Mouse (Mus musculus): ENCODE results near the gene Filip1l. TPM values are rescaled to one million over a fixed set of nuclear protein-coding genes. Genes with fewer than 3 reads are reported as not detected.

Gene Filip1l
- polyA plus RNA-seq, 1 experiment: 138 TPM

- TF ChIP-seq POLR2A (IDR thresholded peaks at IDR 0.05; ENCODE audit: low read depth, low read length): no peak
- no peak for TF ChIP-seq CTCF (IDR thresholded peaks at IDR 0.05; ENCODE audit: borderline replicate concordance, insufficient read depth, low read length)
- Histone ChIP-seq H3K27ac (ENCODE audit: insufficient read depth, low read length) (no peak overlapping the region), H3K4me1 (ENCODE audit: control insufficient read depth, insufficient read depth, low read length) (peaks cover 1% of the 10 kb centered on the region; the same call in 1 of the 2 replicates), H3K4me3 (ENCODE audit: insufficient read depth, low read length) (no peak overlapping the region)
These were observed 33.4 kb upstream of the Filip1l start for GRCm38 (mm10) chr16:57319284-57320124.

GRCm38 (mm10) chr16:57326996-57327395 is 25.9 kb upstream of the Filip1l start:
- H3K4me1 ChIP-seq (ENCODE audit: control insufficient read depth, insufficient read depth, low read length): peaks cover 2% of the 10 kb centered on the region; the same call in 1 of the 2 replicates
- no peak overlapping the region for H3K27ac ChIP-seq (ENCODE audit: insufficient read depth, low read length)
- no peak overlapping the region for H3K4me3 ChIP-seq (ENCODE audit: insufficient read depth, low read length)
- TF ChIP-seq CTCF (IDR thresholded peaks at IDR 0.05; ENCODE audit: borderline replicate concordance, insufficient read depth, low read length) (no peak), POLR2A (IDR thresholded peaks at IDR 0.05; ENCODE audit: low read depth, low read length) (no peak)

- Histone ChIP-seq H3K27ac (ENCODE audit: insufficient read depth, low read length) (peak overlapping the region; percentile 69), H3K4me1 (ENCODE audit: control insufficient read depth, insufficient read depth, low read length) (peaks cover 2% of the 10 kb centered on the region; the same call in 1 of the 2 replicates), H3K4me3 (ENCODE audit: insufficient read depth, low read length) (no peak overlapping the region)
- TF ChIP-seq POLR2A (IDR thresholded peaks at IDR 0.05; ENCODE audit: low read depth, low read length) (no peak), CTCF (IDR thresholded peaks at IDR 0.05; ENCODE audit: borderline replicate concordance, insufficient read depth, low read length) (no peak)
These were observed 23.9 kb upstream of the Filip1l start for GRCm38 (mm10) chr16:57329028-57329427.

GRCm38 (mm10) chr16:57330111-57330510 is 22.8 kb upstream of the Filip1l start:
- H3K4me3 ChIP-seq (ENCODE audit: insufficient read depth, low read length): no peak overlapping the region
- H3K27ac ChIP-seq (ENCODE audit: insufficient read depth, low read length): no peak overlapping the region
- TF ChIP-seq CTCF (IDR thresholded peaks at IDR 0.05; ENCODE audit: borderline replicate concordance, insufficient read depth, low read length) (no peak), POLR2A (IDR thresholded peaks at IDR 0.05; ENCODE audit: low read depth, low read length) (no peak)
- H3K4me1 ChIP-seq (ENCODE audit: control insufficient read depth, insufficient read depth, low read length): peaks cover 2% of the 10 kb centered on the region; the same call in 1 of the 2 replicates

- no peak overlapping the region for H3K4me3 ChIP-seq (ENCODE audit: insufficient read depth, low read length)
- TF ChIP-seq CTCF (IDR thresholded peaks at IDR 0.05; ENCODE audit: borderline replicate concordance, insufficient read depth, low read length): no peak
- TF ChIP-seq POLR2A (IDR thresholded peaks at IDR 0.05; ENCODE audit: low read depth, low read length): no peak
- no peak overlapping the region for H3K27ac ChIP-seq (ENCODE audit: insufficient read depth, low read length)
- peaks cover 2% of the 10 kb centered on the region; the same call in 1 of the 2 replicates for H3K4me1 ChIP-seq (ENCODE audit: control insufficient read depth, insufficient read depth, low read length)
These were observed 20.6 kb upstream of the Filip1l start for GRCm38 (mm10) chr16:57332301-57332700.

- H3K27ac ChIP-seq (ENCODE audit: insufficient read depth, low read length): no peak overlapping the region
- TF ChIP-seq CTCF (IDR thresholded peaks at IDR 0.05; ENCODE audit: borderline replicate concordance, insufficient read depth, low read length) (no peak), POLR2A (IDR thresholded peaks at IDR 0.05; ENCODE audit: low read depth, low read length) (no peak)
- peaks cover 4% of the 10 kb centered on the region for H3K4me1 ChIP-seq (ENCODE audit: control insufficient read depth, insufficient read depth, low read length)
- H3K4me3 ChIP-seq (ENCODE audit: insufficient read depth, low read length): no peak overlapping the region
These were observed 16.0 kb upstream of the Filip1l start for GRCm38 (mm10) chr16:57336770-57337423.

- TF ChIP-seq POLR2A (IDR thresholded peaks at IDR 0.05; ENCODE audit: low read depth, low read length) (no peak), CTCF (IDR thresholded peaks at IDR 0.05; ENCODE audit: borderline replicate concordance, insufficient read depth, low read length) (no peak)
- no peak overlapping the region for H3K4me3 ChIP-seq (ENCODE audit: insufficient read depth, low read length)
- H3K27ac ChIP-seq (ENCODE audit: insufficient read depth, low read length): no peak overlapping the region
- H3K4me1 ChIP-seq (ENCODE audit: control insufficient read depth, insufficient read depth, low read length): peaks cover 4% of the 10 kb centered on the region
These were observed 12.9 kb upstream of the Filip1l start for GRCm38 (mm10) chr16:57339765-57340612.

GRCm38 (mm10) chr16:57340613-57340898 is 12.3 kb upstream of the Filip1l start:
- Histone ChIP-seq H3K4me1 (ENCODE audit: control insufficient read depth, insufficient read depth, low read length) (peaks cover 4% of the 10 kb centered on the region), H3K4me3 (ENCODE audit: insufficient read depth, low read length) (no peak overlapping the region), H3K27ac (ENCODE audit: insufficient read depth, low read length) (no peak overlapping the region)
- TF ChIP-seq CTCF (IDR thresholded peaks at IDR 0.05; ENCODE audit: borderline replicate concordance, insufficient read depth, low read length): no peak
- TF ChIP-seq POLR2A (IDR thresholded peaks at IDR 0.05; ENCODE audit: low read depth, low read length): no peak

- H3K4me1 ChIP-seq (ENCODE audit: control insufficient read depth, insufficient read depth, low read length): no peaks in the 10 kb centered on the region
- no peak overlapping the region for H3K4me3 ChIP-seq (ENCODE audit: insufficient read depth, low read length)
- no peak overlapping the region for H3K27ac ChIP-seq (ENCODE audit: insufficient read depth, low read length)
- no peak for TF ChIP-seq POLR2A (IDR thresholded peaks at IDR 0.05; ENCODE audit: low read depth, low read length)
- TF ChIP-seq CTCF (IDR thresholded peaks at IDR 0.05; ENCODE audit: borderline replicate concordance, insufficient read depth, low read length): no peak
These were observed 6.6 kb upstream of the Filip1l start for GRCm38 (mm10) chr16:57346258-57346657.
